Mouse (Mus musculus) lung, postnatal 0 days (tissue): ENCODE results near the gene Krt19. TPM values are rescaled to one million over a fixed set of nuclear protein-coding genes. Genes with fewer than 3 reads are reported as not detected.

Experiments used
- ATAC-seq: fragments of 200-750 bp; cut with Nextera tagmentation; 2 replicates; pipeline ENCODE4 v1.8.0; 2017; ENCODE audit warnings: moderate library complexity
- DNase-seq: peaks from one replicate; pipeline ENCODE4 v3.0.0-alpha.2; 2016; ENCODE audit warnings: low spot score
- H3K27ac ChIP-seq: fragments of 300-500 bp; sonication (generic); 2 replicates; pipeline ENCODE4 v1.5.1; 2014; ENCODE audit warnings: antibody characterized with exemption, mild to moderate bottlenecking, low read length, mixed read lengths
- H3K27me3 ChIP-seq: fragments of 300-500 bp; sonication (generic); replicated peaks from 2 replicates; pipeline ENCODE4 v1.6.1; 2014; ENCODE audit warnings: low read length, mixed read lengths; ENCODE audit not compliant: insufficient read depth
- H3K36me3 ChIP-seq: fragments of 300-500 bp; sonication (generic); 2 replicates; pipeline ENCODE4 v1.6.1; 2014; ENCODE audit warnings: low read length, mixed read lengths; ENCODE audit not compliant: insufficient read depth
- H3K4me1 ChIP-seq: fragments of 300-500 bp; sonication (generic); 2 replicates; pipeline ENCODE4 v1.6.1; 2014; ENCODE audit warnings: antibody characterized with exemption, low read depth, low read length, mixed read lengths; ENCODE audit not compliant: insufficient read depth
- H3K4me2 ChIP-seq: fragments of 300-500 bp; sonication (generic); replicated peaks from 2 replicates; pipeline ENCODE4 v1.6.1; 2014; ENCODE audit warnings: low read depth, mild to moderate bottlenecking, low read length, moderate library complexity, mixed read lengths
- H3K4me3 ChIP-seq: fragments of 300-500 bp; sonication (generic); 2 replicates; pipeline ENCODE4 v1.5.1; 2014; ENCODE audit warnings: low read depth, low read length
- H3K9ac ChIP-seq: fragments of 300-500 bp; sonication (generic); replicated peaks from 2 replicates; pipeline ENCODE4 v1.6.1; 2014; ENCODE audit warnings: low read depth, mild to moderate bottlenecking
- H3K9me3 ChIP-seq: fragments of 300-500 bp; sonication (generic); 2 replicates; pipeline ENCODE4 v1.6.1; 2016; ENCODE audit warnings: low read length, mixed read lengths
- CTCF ChIP-seq: IDR thresholded peaks from 2 replicates; pipeline ENCODE4 v1.5.1; 2016; ENCODE audit warnings: antibody characterized with exemption, mild to moderate bottlenecking
- EP300 ChIP-seq: IDR thresholded peaks from 2 replicates; pipeline ENCODE4 v1.6.1; 2016; ENCODE audit warnings: antibody characterized with exemption, mild to moderate bottlenecking, control low read depth
- WGBS: fragments of 180-500 bp; shearing (Covaris S2); extraction: QIAGEN DNeasy Blood & Tissue Kit; methylation state at CpG from one replicate; pipeline ENCODE4 v1.1.7; 2014; 5-methylcytosine and 5-hydroxymethylcytosine counted together
- polyA plus RNA-seq: library from polyadenylated mRNA; unstranded; fragments of >200 nt; fragmentation: Nextera tagmentation; extraction: Ambion mirVana; gene quantifications from 2 replicates; pipeline ENCODE4 v1.2.1, GENCODE M21; 2015

Krt19 gene
- polyA plus RNA-seq, 1 experiment from 2014 or later = 460 TPM

DNA sequence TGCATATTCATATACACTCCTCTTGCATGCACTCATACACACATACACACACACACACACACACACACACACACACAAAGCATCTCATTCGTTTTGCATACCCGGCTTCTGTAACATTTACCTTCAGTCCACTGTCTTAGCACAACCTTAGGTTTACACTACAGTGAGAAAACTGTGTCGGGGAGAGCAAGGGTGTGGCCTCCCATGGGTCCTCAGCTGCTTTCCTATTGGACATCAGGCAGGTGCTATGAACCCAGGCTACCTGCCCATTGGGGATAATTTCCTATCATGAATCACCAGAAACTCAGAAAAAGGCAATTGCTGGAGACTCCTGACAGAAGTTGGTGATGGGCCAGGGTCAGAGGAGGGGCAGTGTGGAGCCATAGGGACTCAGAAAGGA, 8.9 kb upstream of the Krt19 start:
- no peak for TF ChIP-seq CTCF
- TF ChIP-seq EP300 = no peak
- WGBS = 68% methylated on average over 3 of the region's 3 CpGs
- ATAC-seq (no peak), DNase-seq (no peak)
- H3K27ac ChIP-seq = no peak overlapping the region
- H3K4me3 ChIP-seq = no peak overlapping the region
- no peaks in the 10 kb centered on the region for H3K9me3 ChIP-seq
- no peak overlapping the region for H3K4me2 ChIP-seq
- H3K9ac ChIP-seq = no peak overlapping the region
- H3K27me3 ChIP-seq = no peaks in the 10 kb centered on the region
- no peaks in the 10 kb centered on the region for H3K36me3 ChIP-seq
- no peaks in the 10 kb centered on the region for H3K4me1 ChIP-seq

DNA sequence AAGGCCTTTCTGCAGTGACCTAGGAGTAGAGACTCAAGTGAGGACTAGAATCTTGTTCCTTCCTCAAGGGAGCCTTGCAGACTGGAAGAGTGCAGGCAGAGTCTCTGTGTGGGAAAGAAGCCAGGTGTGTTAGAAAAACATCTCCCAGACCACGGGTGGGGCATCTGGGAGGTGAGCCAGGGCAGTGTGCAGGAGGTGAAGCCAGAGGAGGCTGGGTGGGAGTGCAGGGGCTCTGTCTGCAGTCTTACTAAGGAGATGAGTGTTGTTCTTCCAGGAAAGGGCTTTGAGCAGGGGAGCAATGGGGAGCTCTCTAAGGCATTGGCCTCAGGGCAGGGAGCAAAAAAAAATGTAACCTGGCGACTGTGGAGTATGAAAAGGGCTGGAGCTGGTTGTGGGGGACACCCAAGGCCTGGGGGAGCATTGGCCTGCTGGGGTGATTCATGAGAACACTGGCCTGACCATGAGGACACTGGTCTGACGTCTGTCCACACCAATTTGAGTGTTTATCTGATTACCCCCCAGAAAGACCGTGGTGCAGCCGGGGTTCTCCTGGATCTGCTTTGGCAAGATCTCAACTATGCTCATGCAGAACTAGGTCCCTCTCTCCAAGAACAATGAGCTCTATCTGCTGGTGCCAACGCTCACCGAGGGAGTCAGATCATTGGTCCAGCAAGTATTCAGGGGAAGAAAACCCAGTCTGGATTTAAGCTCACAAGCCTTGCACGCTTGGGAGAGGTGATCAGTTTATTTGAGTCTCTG, 7.2 kb upstream of the Krt19 start:
- H3K36me3 ChIP-seq = no peaks in the 10 kb centered on the region
- ATAC-seq (peak; percentile 17), DNase-seq (peak; percentile 35)
- no peak overlapping the region for H3K4me2 ChIP-seq
- H3K9me3 ChIP-seq = no peaks in the 10 kb centered on the region
- TF ChIP-seq EP300 = no peak
- no peak overlapping the region for H3K4me3 ChIP-seq
- H3K9ac ChIP-seq = no peak overlapping the region
- no peaks in the 10 kb centered on the region for H3K4me1 ChIP-seq
- H3K27me3 ChIP-seq = no peaks in the 10 kb centered on the region
- H3K27ac ChIP-seq = no peak overlapping the region
- WGBS = 30% methylated on average over 8 of the region's 8 CpGs

DNA sequence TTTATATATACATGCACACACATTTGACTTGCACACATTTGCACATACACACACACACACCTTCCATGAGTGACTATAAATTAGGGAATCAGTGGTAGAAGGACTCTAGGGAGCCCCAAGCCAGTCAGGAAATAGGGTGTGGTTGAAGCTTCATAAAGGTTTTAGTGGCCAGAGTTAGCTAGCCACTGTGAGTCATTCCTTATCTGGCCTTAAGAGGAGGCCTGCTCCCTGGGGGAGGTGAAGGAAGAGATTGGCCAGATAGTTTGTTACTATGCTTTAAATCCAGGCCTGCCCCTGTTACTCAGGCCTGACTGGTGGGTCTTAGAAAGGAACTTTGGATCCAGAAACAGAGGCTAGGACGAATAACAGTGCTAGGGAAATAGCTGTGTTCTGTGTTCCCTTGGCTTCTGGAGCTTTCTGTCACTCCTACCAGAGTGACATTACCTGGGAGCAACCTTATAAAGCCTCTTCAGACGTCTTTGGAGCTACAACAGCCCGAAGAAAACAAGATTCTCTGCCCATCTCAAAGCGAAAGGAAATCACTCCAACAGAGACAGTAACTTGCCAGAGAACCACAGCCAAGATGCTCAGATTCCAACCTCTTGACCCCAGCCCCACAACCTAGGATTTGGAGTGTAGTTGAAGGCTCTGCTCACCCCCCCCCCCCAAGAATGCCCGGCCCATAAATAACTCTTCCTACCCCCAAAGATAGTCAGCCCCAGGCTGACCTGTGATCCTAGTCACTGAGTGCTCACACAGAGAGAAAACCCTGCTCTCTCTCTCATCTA, 705 bp downstream of the Krt19 start:
- Histone ChIP-seq H3K4me1 (peaks cover 5% of the 10 kb centered on the region), H3K9me3 (no peaks in the 10 kb centered on the region), H3K27me3 (peaks cover 7% of the 10 kb centered on the region; the same call in 1 of the 2 replicates), H3K36me3 (no peaks in the 10 kb centered on the region), H3K27ac (peak overlapping the region; percentile 27; the same call in 1 of the 2 replicates), H3K4me2 (no peak overlapping the region), H3K9ac (no peak overlapping the region), H3K4me3 (no peak overlapping the region)
- WGBS = 50% methylated on average over 5 of the region's 5 CpGs
- no peak for ATAC-seq
- peak; percentile 52 for DNase-seq
- TF ChIP-seq EP300 = no peak
- TF ChIP-seq CTCF = no peak

DNA sequence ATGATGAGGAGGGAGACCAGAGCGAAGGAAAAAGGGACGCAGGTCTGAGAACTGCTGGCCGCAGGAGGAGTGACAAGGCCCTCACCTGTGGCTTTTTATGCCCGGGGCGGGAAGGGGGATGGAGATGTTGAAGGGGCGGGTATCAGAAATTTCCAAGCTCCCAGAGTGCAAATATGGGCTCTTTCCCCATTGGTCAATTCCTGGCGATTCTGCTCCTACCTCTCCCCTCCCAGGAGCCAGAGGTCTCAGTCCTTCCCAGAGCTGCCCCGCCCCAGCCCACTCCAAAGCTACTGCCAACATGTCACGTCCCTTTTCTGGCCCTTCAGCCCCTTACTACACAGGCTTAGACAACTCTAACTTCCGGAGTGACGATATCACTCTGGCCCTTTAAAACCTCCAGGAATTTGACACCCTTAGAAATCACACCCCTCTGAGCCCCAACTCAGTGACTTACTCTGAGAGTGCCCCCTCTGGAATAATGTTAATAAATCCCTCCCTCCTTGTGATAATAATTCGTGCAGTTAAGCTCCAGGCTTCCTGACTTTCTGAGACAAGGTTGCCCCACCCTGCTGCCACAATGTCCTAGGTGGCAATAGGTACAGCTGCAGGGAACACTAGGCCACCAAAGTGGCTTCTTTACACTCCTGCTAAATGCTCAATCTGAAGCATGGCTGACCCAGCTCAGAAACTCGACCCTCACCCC, 2.5 kb downstream of the Krt19 start:
- H3K4me2 ChIP-seq = peak overlapping the region; percentile 48
- H3K27ac ChIP-seq = peak overlapping the region; percentile 89
- TF ChIP-seq EP300 = peak; percentile 90
- peak; percentile 12; the same call in 1 of the 2 replicates for TF ChIP-seq CTCF
- H3K36me3 ChIP-seq = no peaks in the 10 kb centered on the region
- WGBS = 1% methylated on average over 13 of the region's 13 CpGs
- peaks cover 7% of the 10 kb centered on the region; the same call in 1 of the 2 replicates for H3K27me3 ChIP-seq
- no peaks in the 10 kb centered on the region for H3K9me3 ChIP-seq
- peak; percentile 94 for ATAC-seq
- peak overlapping the region; percentile 64 for H3K9ac ChIP-seq
- peak overlapping the region; percentile 49 for H3K4me3 ChIP-seq
- DNase-seq = peak; percentile 96
- H3K4me1 ChIP-seq = peaks cover 5% of the 10 kb centered on the region

DNA sequence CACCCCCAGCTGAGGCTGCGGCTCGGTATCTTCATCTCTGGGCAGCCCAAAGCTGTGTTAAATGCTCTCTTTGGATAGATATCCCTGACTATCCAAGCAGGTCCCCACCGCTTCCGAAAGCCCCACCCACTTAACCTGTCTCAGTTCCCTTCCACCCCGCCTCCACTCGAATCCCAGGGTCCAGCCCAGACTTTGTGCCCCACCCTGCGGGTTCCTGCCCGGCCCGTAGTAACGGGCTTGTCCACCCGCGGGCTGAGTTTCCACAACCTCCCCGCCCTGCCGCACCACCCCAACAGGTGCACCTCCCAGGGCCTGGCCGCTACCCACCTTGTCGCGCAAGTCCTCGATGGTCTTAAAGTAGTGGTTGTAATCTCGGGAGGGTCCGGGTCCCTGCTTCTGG, 3.4 kb downstream of the Krt19 start:
- ATAC-seq = peak; percentile 59
- peaks cover 7% of the 10 kb centered on the region; the same call in 1 of the 2 replicates for H3K27me3 ChIP-seq
- TF ChIP-seq CTCF (no peak), EP300 (no peak)
- H3K9me3 ChIP-seq = no peaks in the 10 kb centered on the region
- H3K4me1 ChIP-seq = peaks cover 5% of the 10 kb centered on the region
- H3K4me2 ChIP-seq = peak overlapping the region; percentile 48
- H3K27ac ChIP-seq = peak overlapping the region; percentile 89
- H3K9ac ChIP-seq = peak overlapping the region; percentile 64
- 2% methylated on average over 20 of the region's 20 CpGs for WGBS
- DNase-seq = peak; percentile 77
- H3K36me3 ChIP-seq = no peaks in the 10 kb centered on the region
- peak overlapping the region; percentile 49 for H3K4me3 ChIP-seq

DNA sequence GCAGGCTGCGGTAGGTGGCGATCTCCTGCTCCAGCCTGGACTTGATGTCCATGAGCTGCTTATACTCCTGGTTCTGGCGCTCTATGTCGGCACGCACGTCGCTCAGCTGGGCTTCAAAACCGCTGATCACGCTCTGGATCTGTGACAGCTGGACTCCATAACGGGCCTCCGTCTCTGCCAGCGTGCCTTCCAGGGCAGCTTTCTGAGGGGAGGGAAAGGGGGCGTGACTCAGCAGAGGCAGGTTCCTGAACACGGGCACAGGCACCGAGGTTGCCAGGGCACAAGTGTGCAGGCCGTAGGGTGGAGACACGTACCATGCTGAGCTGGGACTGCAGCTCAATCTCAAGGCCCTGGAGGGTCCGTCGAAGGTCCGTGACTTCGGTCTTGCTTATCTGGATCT, 7.5 kb downstream of the Krt19 start:
- no peak for TF ChIP-seq CTCF
- no peak for TF ChIP-seq EP300
- Histone ChIP-seq H3K36me3 (no peaks in the 10 kb centered on the region), H3K4me3 (no peak overlapping the region), H3K4me2 (no peak overlapping the region), H3K9ac (no peak overlapping the region), H3K4me1 (no peaks in the 10 kb centered on the region), H3K27me3 (peaks cover 7% of the 10 kb centered on the region; the same call in 1 of the 2 replicates), H3K27ac (no peak overlapping the region), H3K9me3 (no peaks in the 10 kb centered on the region)
- ATAC-seq (no peak), DNase-seq (no peak)
- 67% methylated on average over 21 of the region's 21 CpGs for WGBS
